Mouse (Mus musculus) myocyte (in vitro differentiated cells): ENCODE measurements at regions not wholly inside any gene's neighbourhood (a gene's known extent, or its start where the extent isn't known, plus 50 kb on each side); places are given as distances from the start of the nearest gene placed in this dataset.

Experiments
- H3K27me3 ChIP-seq: one replicate; pipeline ENCODE4 v1.6.1; 2011; ENCODE audit not compliant: control insufficient read depth, insufficient read depth, insufficient read length
- H3K36me3 ChIP-seq: one replicate; pipeline ENCODE4 v1.6.1; 2011; ENCODE audit not compliant: control insufficient read depth, insufficient read depth
- H3K4me2 ChIP-seq: one replicate; pipeline ENCODE4 v1.6.1; 2011; ENCODE audit warnings: low read depth, control low read depth
- H3K4me3 ChIP-seq: one replicate; pipeline ENCODE4 v1.5.1; 2011; ENCODE audit warnings: mild to moderate bottlenecking, control low read depth, moderate library complexity
- H3K79me2 ChIP-seq: one replicate; pipeline ENCODE4 v1.6.1; 2011; ENCODE audit not compliant: control insufficient read depth, insufficient read depth
- H3ac ChIP-seq: one replicate; pipeline ENCODE4 v1.6.1; 2011; ENCODE audit not compliant: control insufficient read depth, insufficient read length
- CEBPB ChIP-seq: IDR thresholded peaks from 2 replicates; pipeline ENCODE4 v1.6.1; 2011; ENCODE audit warnings: mild to moderate bottlenecking, moderate library complexity; ENCODE audit not compliant: poor library complexity, insufficient read depth, severe bottlenecking
- E2F4 ChIP-seq: IDR thresholded peaks from one replicate; pipeline ENCODE4 v1.6.1; 2011; ENCODE audit warnings: mild to moderate bottlenecking, control low read depth, moderate library complexity; ENCODE audit not compliant: insufficient read depth
- MAX ChIP-seq: IDR thresholded peaks from one replicate; pipeline ENCODE4 v1.6.1; 2011; ENCODE audit warnings: low read depth, mild to moderate bottlenecking, control low read depth
- MYOD1 ChIP-seq, 3 experiments: IDR thresholded peaks; one replicate each; pipeline ENCODE4 v1.6.1; 2011; ENCODE audit warnings: control low read depth in 2 of 3, low read depth in 2 of 3, mild to moderate bottlenecking in 2 of 3, moderate library complexity in 1 of 3; ENCODE audit not compliant: insufficient read length in 2 of 3, control insufficient read depth in 1 of 3
- MYOG ChIP-seq, 3 experiments: IDR thresholded peaks; one replicate each; pipeline ENCODE4 v1.6.1; 2011; ENCODE audit warnings: control low read depth in 2 of 3, low read depth in 2 of 3, mild to moderate bottlenecking in 2 of 3; ENCODE audit not compliant: insufficient read length in 2 of 3, control insufficient read depth in 1 of 3, insufficient read depth in 1 of 3
- POLR2A ChIP-seq: IDR thresholded peaks from one replicate; pipeline ENCODE4 v1.6.1; 2011; ENCODE audit warnings: low read depth, mild to moderate bottlenecking, control low read depth, moderate library complexity; ENCODE audit not compliant: insufficient read length
- POLR2AphosphoS2 ChIP-seq: IDR thresholded peaks from one replicate; pipeline ENCODE4 v1.6.1; 2011; ENCODE audit warnings: low read depth, control low read depth; ENCODE audit not compliant: insufficient read length
- REST ChIP-seq: IDR thresholded peaks from one replicate; pipeline ENCODE4 v1.6.1; 2011; ENCODE audit warnings: mild to moderate bottlenecking, control low read depth, moderate library complexity; ENCODE audit not compliant: insufficient read depth, insufficient read length
- SRF ChIP-seq: IDR thresholded peaks from one replicate; pipeline ENCODE4 v1.6.1; 2011; ENCODE audit warnings: low read depth; ENCODE audit not compliant: control insufficient read depth, insufficient read length
- TCF12 ChIP-seq: IDR thresholded peaks from one replicate; pipeline ENCODE4 v1.6.1; 2011; ENCODE audit warnings: mild to moderate bottlenecking, control low read depth; ENCODE audit not compliant: poor library complexity, insufficient read depth, severe bottlenecking
- TCF3 ChIP-seq: IDR thresholded peaks from one replicate; pipeline ENCODE4 v1.6.1; 2011; ENCODE audit warnings: low read depth, control low read depth; ENCODE audit not compliant: insufficient read length
- USF1 ChIP-seq: IDR thresholded peaks from one replicate; pipeline ENCODE4 v1.6.1; 2011; ENCODE audit warnings: low read depth, mild to moderate bottlenecking, control low read depth, moderate library complexity

DNA sequence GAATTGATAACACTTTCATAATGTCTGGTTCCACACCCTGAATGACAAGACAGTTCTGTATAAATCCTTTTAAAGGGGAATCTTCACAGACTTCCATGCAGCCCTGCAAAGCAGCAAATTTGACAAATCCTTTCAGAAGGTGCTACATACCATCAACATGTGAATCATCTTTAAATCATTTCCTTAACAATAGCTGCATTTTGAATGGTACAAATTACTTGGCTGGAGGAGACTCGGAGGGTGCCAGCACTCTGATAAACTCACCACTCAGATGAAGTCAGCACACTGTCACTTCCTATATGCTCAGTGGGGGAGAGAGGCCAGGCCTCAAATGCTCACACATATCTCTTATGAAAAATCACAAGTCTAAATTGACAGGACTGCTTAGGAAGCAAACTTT, 386.1 kb downstream of the Efnb2 start:
- Histone ChIP-seq H3K79me2 (no peaks in the 10 kb centered on the region), H3ac (no peak overlapping the region), H3K27me3 (no peaks in the 10 kb centered on the region), H3K4me2 (peak overlapping the region; percentile 49), H3K4me3 (no peak overlapping the region), H3K36me3 (no peaks in the 10 kb centered on the region)
- TF ChIP-seq POLR2A (no peak), REST (no peak), MYOG (IDR thresholded peaks at IDR 0.05; ENCODE audit: control insufficient read depth in 1 of 3, insufficient read depth in 1 of 3, insufficient read length in 2 of 3, low read depth in 2 of 3) (no peak), MAX (no peak), E2F4 (no peak), MYOD1 (IDR thresholded peaks at IDR 0.05; ENCODE audit: control insufficient read depth in 1 of 3, insufficient read length in 2 of 3, low read depth in 2 of 3) (no peak), TCF3 (no peak)

DNA sequence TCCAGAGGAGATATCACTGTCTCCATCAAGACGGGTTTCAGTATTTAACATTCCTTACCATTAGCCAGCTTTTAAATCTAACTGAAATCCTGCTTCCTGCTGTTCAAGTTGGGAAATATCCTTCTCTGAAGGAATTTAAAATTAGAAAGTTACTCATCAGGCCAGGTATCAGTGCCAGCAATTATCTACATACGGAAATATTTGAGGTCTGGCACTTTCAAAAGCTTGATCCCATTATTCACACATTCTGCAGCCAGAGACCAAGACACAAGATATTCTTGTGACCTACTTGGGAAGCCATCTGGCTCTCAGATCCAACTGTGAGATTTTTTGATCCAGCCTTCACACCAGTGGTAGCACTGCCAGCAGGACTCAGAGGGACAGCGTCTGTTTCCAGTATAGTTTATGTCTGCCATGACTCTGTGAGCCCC, 386.8 kb downstream of the Efnb2 start:
- no peak for TF ChIP-seq POLR2A
- TF ChIP-seq CEBPB = peak; percentile 56; the same call in 1 of the 2 replicates
- peak in 1 of 3 experiments; percentile 8 for TF ChIP-seq MYOD1 (IDR thresholded peaks at IDR 0.05; ENCODE audit: control insufficient read depth in 1 of 3, insufficient read length in 2 of 3, low read depth in 2 of 3)
- TF ChIP-seq MYOG (IDR thresholded peaks at IDR 0.05; ENCODE audit: control insufficient read depth in 1 of 3, insufficient read depth in 1 of 3, insufficient read length in 2 of 3, low read depth in 2 of 3) = peak in 1 of 3 experiments; percentile 27
- peak; percentile 49 for TF ChIP-seq TCF12
- no peaks in the 10 kb centered on the region for H3K27me3 ChIP-seq

DNA sequence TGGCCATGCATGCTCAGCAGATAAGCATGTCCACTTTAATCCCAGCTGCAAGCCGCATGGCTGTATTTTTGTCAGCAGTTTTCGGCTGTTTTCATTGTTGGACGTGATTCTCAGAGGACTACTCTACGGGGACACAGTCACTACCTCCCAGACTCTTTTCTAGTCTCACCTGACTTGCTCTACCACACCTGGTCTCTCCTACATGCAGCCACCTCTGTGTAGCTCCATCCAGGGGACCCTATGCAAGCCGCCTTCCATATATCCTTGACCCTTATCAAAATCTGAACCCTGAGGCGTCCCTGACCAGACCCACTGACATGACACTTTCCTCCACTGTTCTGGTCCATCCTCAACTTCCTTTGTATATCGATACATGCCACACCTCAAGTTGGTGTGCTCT, 402.2 kb downstream of the Efnb2 start:
- TF ChIP-seq REST (no peak), CEBPB (no peak), POLR2A (no peak), MYOG (IDR thresholded peaks at IDR 0.05; ENCODE audit: control insufficient read depth in 1 of 3, insufficient read depth in 1 of 3, insufficient read length in 2 of 3, low read depth in 2 of 3) (no peak), SRF (no peak), TCF3 (no peak), TCF12 (no peak)
- Histone ChIP-seq H3K36me3 (no peaks in the 10 kb centered on the region), H3K4me3 (no peak overlapping the region), H3K4me2 (no peak overlapping the region), H3ac (no peak overlapping the region), H3K79me2 (no peaks in the 10 kb centered on the region), H3K27me3 (no peaks in the 10 kb centered on the region)

More for the DNA sequence above, 386.8 kb downstream of the Efnb2 start:
- H3K36me3 ChIP-seq = no peaks in the 10 kb centered on the region
- no peak overlapping the region for H3ac ChIP-seq
- peak overlapping the region; percentile 49 for H3K4me2 ChIP-seq
- no peaks in the 10 kb centered on the region for H3K79me2 ChIP-seq
- H3K4me3 ChIP-seq = no peak overlapping the region

DNA sequence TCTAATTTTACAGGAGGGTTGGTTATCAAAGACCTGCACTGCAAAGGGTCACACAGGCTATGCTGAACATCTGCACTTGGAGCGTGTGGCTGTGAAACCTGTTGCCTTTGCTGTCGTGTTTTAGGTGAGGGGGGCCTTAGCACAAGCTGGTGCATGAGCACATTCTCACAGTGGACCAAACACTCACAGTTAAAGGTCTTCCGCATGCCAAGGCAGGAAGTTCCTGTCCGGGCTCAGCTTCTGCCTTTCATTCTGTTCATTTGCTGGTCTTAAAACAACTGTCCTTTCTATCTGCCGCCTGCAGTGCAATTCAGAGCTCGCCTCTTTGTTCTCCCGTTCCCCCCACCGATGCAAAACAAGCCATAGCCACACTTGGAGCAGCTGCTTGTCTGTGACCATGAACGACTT, 402.8 kb downstream of the Efnb2 start:
- Histone ChIP-seq H3K4me2 (no peak overlapping the region), H3K27me3 (no peaks in the 10 kb centered on the region)

DNA sequence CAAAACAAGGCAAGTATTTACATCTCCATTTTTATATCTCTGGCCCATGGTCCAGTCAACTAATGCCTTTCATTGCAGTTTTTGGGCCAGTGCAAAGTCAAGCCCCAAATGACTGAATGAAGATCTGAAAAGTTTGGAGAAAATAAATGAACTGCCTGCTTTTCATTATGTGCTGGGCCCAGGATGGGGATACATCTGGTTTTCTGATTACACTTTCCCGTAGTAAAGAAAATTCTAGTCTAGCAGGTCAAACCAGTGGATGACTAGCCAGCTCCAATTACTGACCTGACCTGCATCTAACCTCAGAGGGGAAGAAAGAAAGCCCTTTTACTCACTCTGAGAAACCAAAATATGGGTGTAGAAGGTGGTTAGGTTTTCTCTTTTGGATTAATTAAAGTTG, 404.7 kb downstream of the Efnb2 start:
- no peak overlapping the region for H3ac ChIP-seq
- no peaks in the 10 kb centered on the region for H3K79me2 ChIP-seq
- H3K4me2 ChIP-seq = no peak overlapping the region
- no peaks in the 10 kb centered on the region for H3K36me3 ChIP-seq
- no peak overlapping the region for H3K4me3 ChIP-seq
- TF ChIP-seq MYOG (IDR thresholded peaks at IDR 0.05; ENCODE audit: control insufficient read depth in 1 of 3, insufficient read depth in 1 of 3, insufficient read length in 2 of 3, low read depth in 2 of 3) (no peak), POLR2A (no peak), MYOD1 (IDR thresholded peaks at IDR 0.05; ENCODE audit: control insufficient read depth in 1 of 3, insufficient read length in 2 of 3, low read depth in 2 of 3) (no peak), USF1 (no peak), TCF3 (no peak), E2F4 (no peak), MAX (no peak), POLR2AphosphoS2 (no peak), TCF12 (no peak), CEBPB (no peak), REST (no peak), SRF (no peak)
- no peaks in the 10 kb centered on the region for H3K27me3 ChIP-seq

More for the DNA sequence above, 402.8 kb downstream of the Efnb2 start:
- Histone ChIP-seq H3K79me2 (no peaks in the 10 kb centered on the region), H3ac (no peak overlapping the region), H3K4me3 (no peak overlapping the region), H3K36me3 (no peaks in the 10 kb centered on the region)
- no peak for TF ChIP-seq E2F4
- no peak for TF ChIP-seq TCF12
- TF ChIP-seq MAX = no peak
- TF ChIP-seq USF1 = no peak

DNA sequence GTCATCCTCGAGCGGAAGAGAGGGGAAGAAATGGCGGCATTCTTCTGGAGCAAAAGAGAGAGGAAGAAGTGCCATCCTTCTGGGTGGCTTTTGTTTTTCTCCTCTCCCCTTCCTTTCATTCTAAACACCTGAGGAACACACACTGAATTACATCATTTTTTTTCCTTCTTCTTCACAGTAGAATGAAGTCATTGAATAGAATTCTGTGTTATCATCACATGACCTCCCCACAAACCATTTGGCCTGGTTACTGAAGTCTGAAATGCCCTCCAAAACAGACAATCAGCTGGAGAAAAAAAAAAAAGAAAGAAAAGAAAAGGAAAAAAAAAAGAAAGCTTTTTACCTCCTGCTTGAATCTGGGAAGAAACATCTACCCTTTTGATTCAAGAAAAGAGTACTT, 406.6 kb downstream of the Efnb2 start:
- H3K4me3 ChIP-seq = no peak overlapping the region
- no peak overlapping the region for H3ac ChIP-seq
- no peaks in the 10 kb centered on the region for H3K36me3 ChIP-seq
- TF ChIP-seq CEBPB (no peak), TCF3 (no peak), E2F4 (no peak), POLR2AphosphoS2 (no peak), USF1 (peak; percentile 59)
- H3K27me3 ChIP-seq = no peaks in the 10 kb centered on the region
- H3K79me2 ChIP-seq = no peaks in the 10 kb centered on the region
- H3K4me2 ChIP-seq = no peak overlapping the region
